Mouse (Mus musculus): ENCODE data around the gene Cep97. TPM values are rescaled to one million over a fixed set of nuclear protein-coding genes. Genes with fewer than 3 reads are reported as not detected.
"Not testable (repeated sequence)": the region's sequence is repeated elsewhere in the genome, so short reads cannot be mapped to it uniquely, and the experiment has no call there.

Gene Cep97
- polyA plus RNA-seq, 1 experiment from 2014 or later: 17.8 TPM

GRCm38 (mm10) chr16:55964126-55964949, 29.7 kb upstream of the Cep97 start:
- peaks cover 9% of the 10 kb centered on the region for H3K36me3 ChIP-seq
- H3K27ac ChIP-seq: no peak overlapping the region
- 71% methylated on average over 4 of the region's 4 CpGs for WGBS
- ATAC-seq: no peak
- H3K9ac ChIP-seq (replicated peaks): no peak overlapping the region
- H3K27me3 ChIP-seq: no peaks in the 10 kb centered on the region
- H3K4me1 ChIP-seq (replicated peaks): peaks cover 18% of the 10 kb centered on the region
- H3K4me3 ChIP-seq (replicated peaks): no peak overlapping the region
- H3K4me2 ChIP-seq (replicated peaks): no peak overlapping the region
- no peaks in the 10 kb centered on the region for H3K9me3 ChIP-seq

GRCm38 (mm10) chr16:55963068-55963467, 28.4 kb upstream of the Cep97 start:
- ATAC-seq; H3K9ac ChIP-seq (replicated peaks); H3K27ac ChIP-seq; H3K36me3 ChIP-seq; H3K4me2 ChIP-seq (replicated peaks); H3K9me3 ChIP-seq; H3K27me3 ChIP-seq; H3K4me1 ChIP-seq (replicated peaks); H3K4me3 ChIP-seq (replicated peaks): not testable (repeated sequence)
- WGBS: 91% methylated on average over 6 of the region's 11 CpGs

- WGBS: 93% methylated on average over 9 of the region's 9 CpGs
These were observed 19.5 kb upstream of the Cep97 start for GRCm38 (mm10) chr16:55954196-55954595.

GRCm38 (mm10) chr16:55952771-55953170, 18.1 kb upstream of the Cep97 start:
- Histone ChIP-seq H3K4me1 (replicated peaks) (no peaks in the 10 kb centered on the region), H3K9ac (replicated peaks) (no peak overlapping the region), H3K36me3 (no peaks in the 10 kb centered on the region), H3K27ac (no peak overlapping the region), H3K4me3 (replicated peaks) (no peak overlapping the region), H3K9me3 (no peaks in the 10 kb centered on the region), H3K4me2 (replicated peaks) (no peak overlapping the region), H3K27me3 (no peaks in the 10 kb centered on the region)
- no peak for ATAC-seq

More at GRCm38 (mm10) chr16:55954196-55954595, 19.5 kb upstream of the Cep97 start:
- H3K27me3 ChIP-seq; H3K36me3 ChIP-seq; H3K4me2 ChIP-seq (replicated peaks); H3K9ac ChIP-seq (replicated peaks); ATAC-seq; H3K4me3 ChIP-seq (replicated peaks); H3K9me3 ChIP-seq; H3K27ac ChIP-seq; H3K4me1 ChIP-seq (replicated peaks): not testable (repeated sequence)

- Histone ChIP-seq H3K9ac (replicated peaks) (no peak overlapping the region), H3K27me3 (no peaks in the 10 kb centered on the region), H3K9me3 (no peaks in the 10 kb centered on the region), H3K4me2 (replicated peaks) (no peak overlapping the region), H3K4me3 (replicated peaks) (no peak overlapping the region), H3K36me3 (no peaks in the 10 kb centered on the region), H3K27ac (no peak overlapping the region), H3K4me1 (replicated peaks) (no peaks in the 10 kb centered on the region)
- WGBS: 75% methylated on average over 7 of the region's 7 CpGs
- no peak for ATAC-seq
These were observed 17.1 kb upstream of the Cep97 start for GRCm38 (mm10) chr16:55951679-55952327.

GRCm38 (mm10) chr16:55950946-55951678, 16.5 kb upstream of the Cep97 start:
- H3K27ac ChIP-seq: no peak overlapping the region
- no peaks in the 10 kb centered on the region for H3K36me3 ChIP-seq
- no peak overlapping the region for H3K4me3 ChIP-seq (replicated peaks)
- 40% methylated on average over 19 of the region's 19 CpGs for WGBS
- no peaks in the 10 kb centered on the region for H3K27me3 ChIP-seq
- peak; percentile 73 for ATAC-seq
- no peaks in the 10 kb centered on the region for H3K9me3 ChIP-seq
- no peaks in the 10 kb centered on the region for H3K4me1 ChIP-seq (replicated peaks)
- H3K9ac ChIP-seq (replicated peaks): no peak overlapping the region
- no peak overlapping the region for H3K4me2 ChIP-seq (replicated peaks)

- no peaks in the 10 kb centered on the region for H3K36me3 ChIP-seq
- no peaks in the 10 kb centered on the region for H3K27me3 ChIP-seq
- no peaks in the 10 kb centered on the region for H3K9me3 ChIP-seq
- WGBS: 75% methylated on average over 3 of the region's 3 CpGs
- no peak overlapping the region for H3K27ac ChIP-seq
- H3K4me3 ChIP-seq (replicated peaks): no peak overlapping the region
- H3K9ac ChIP-seq (replicated peaks): no peak overlapping the region
- no peak overlapping the region for H3K4me2 ChIP-seq (replicated peaks)
- ATAC-seq: no peak; the same call in 1 of the 2 replicates
- H3K4me1 ChIP-seq (replicated peaks): no peaks in the 10 kb centered on the region
These were observed 15.8 kb upstream of the Cep97 start for GRCm38 (mm10) chr16:55950462-55950861.

GRCm38 (mm10) chr16:55948963-55949362, 14.3 kb upstream of the Cep97 start:
- ATAC-seq: no peak
- no peak overlapping the region for H3K27ac ChIP-seq
- no peaks in the 10 kb centered on the region for H3K36me3 ChIP-seq
- H3K4me1 ChIP-seq (replicated peaks): no peaks in the 10 kb centered on the region
- WGBS: 71% methylated on average over 7 of the region's 7 CpGs
- no peaks in the 10 kb centered on the region for H3K27me3 ChIP-seq
- H3K9ac ChIP-seq (replicated peaks): no peak overlapping the region
- H3K4me3 ChIP-seq (replicated peaks): no peak overlapping the region
- H3K9me3 ChIP-seq: no peaks in the 10 kb centered on the region
- no peak overlapping the region for H3K4me2 ChIP-seq (replicated peaks)

GRCm38 (mm10) chr16:55947876-55948410, 13.3 kb upstream of the Cep97 start:
- H3K27ac ChIP-seq; H3K4me1 ChIP-seq (replicated peaks); H3K27me3 ChIP-seq; ATAC-seq; H3K4me2 ChIP-seq (replicated peaks); H3K4me3 ChIP-seq (replicated peaks); H3K36me3 ChIP-seq; H3K9me3 ChIP-seq; H3K9ac ChIP-seq (replicated peaks): not testable (repeated sequence)
- WGBS: 81% methylated on average over 2 of the region's 2 CpGs

- Histone ChIP-seq H3K9me3 (no peaks in the 10 kb centered on the region), H3K4me1 (replicated peaks) (no peaks in the 10 kb centered on the region), H3K9ac (replicated peaks) (no peak overlapping the region), H3K27ac (no peak overlapping the region), H3K4me2 (replicated peaks) (no peak overlapping the region), H3K36me3 (no peaks in the 10 kb centered on the region), H3K4me3 (replicated peaks) (no peak overlapping the region), H3K27me3 (no peaks in the 10 kb centered on the region)
- WGBS: 84% methylated on average over 3 of the region's 3 CpGs
- ATAC-seq: no peak
These were observed 12.6 kb upstream of the Cep97 start for GRCm38 (mm10) chr16:55947266-55947665.

GRCm38 (mm10) chr16:55940781-55941180, 6.1 kb upstream of the Cep97 start:
- Histone ChIP-seq H3K27me3 (no peaks in the 10 kb centered on the region), H3K9me3 (no peaks in the 10 kb centered on the region), H3K4me1 (replicated peaks) (no peaks in the 10 kb centered on the region), H3K36me3 (no peaks in the 10 kb centered on the region), H3K4me2 (replicated peaks) (no peak overlapping the region), H3K9ac (replicated peaks) (no peak overlapping the region), H3K27ac (no peak overlapping the region), H3K4me3 (replicated peaks) (no peak overlapping the region)
- WGBS: 96% methylated on average over 4 of the region's 4 CpGs
- no peak for ATAC-seq

- WGBS: 86% methylated on average over 6 of the region's 6 CpGs
- Histone ChIP-seq H3K36me3 (no peaks in the 10 kb centered on the region), H3K27ac (no peak overlapping the region), H3K4me3 (replicated peaks) (no peak overlapping the region), H3K4me2 (replicated peaks) (no peak overlapping the region), H3K4me1 (replicated peaks) (no peaks in the 10 kb centered on the region), H3K27me3 (no peaks in the 10 kb centered on the region), H3K9me3 (no peaks in the 10 kb centered on the region), H3K9ac (replicated peaks) (no peak overlapping the region)
- no peak for ATAC-seq
These were observed 5.0 kb upstream of the Cep97 start for GRCm38 (mm10) chr16:55939703-55940102.

Data from midbrain, embryonic 13.5 days (tissue).